Mouse (Mus musculus): Measurements from ENCODE around the gene Tmem132b.

Gene Tmem132b

GRCm38 (mm10) chr5:125772238-125772637 lies 240.7 kb downstream of the Tmem132b start:
- DNase-seq (ENCODE audit: low spot score): no peak

GRCm38 (mm10) chr5:125772756-125773155 lies 241.2 kb downstream of the Tmem132b start:
- DNase-seq (ENCODE audit: low spot score): no peak

GRCm38 (mm10) chr5:125780332-125780731 lies 248.8 kb downstream of the Tmem132b start:
- no peak for DNase-seq (ENCODE audit: low spot score)

GRCm38 (mm10) chr5:125792643-125793042 lies 261.1 kb downstream of the Tmem132b start:
- DNase-seq (ENCODE audit: low spot score): no peak

- DNase-seq (ENCODE audit: low spot score): no peak
Observed at GRCm38 (mm10) chr5:125794318-125794717, 262.7 kb downstream of the Tmem132b start.

- DNase-seq (ENCODE audit: low spot score): no peak
Observed at GRCm38 (mm10) chr5:125799622-125800021, 268.0 kb downstream of the Tmem132b start.

- no peak for DNase-seq (ENCODE audit: low spot score)
Observed at GRCm38 (mm10) chr5:125800025-125800424, 268.5 kb downstream of the Tmem132b start.

- DNase-seq (ENCODE audit: low spot score): no peak
Observed at GRCm38 (mm10) chr5:125802801-125803200, 271.2 kb downstream of the Tmem132b start.

GRCm38 (mm10) chr5:125805327-125805726 lies 273.8 kb downstream of the Tmem132b start:
- no peak for DNase-seq (ENCODE audit: low spot score)

- no peak for DNase-seq (ENCODE audit: low spot score)
Observed at GRCm38 (mm10) chr5:125807861-125808260, 276.3 kb downstream of the Tmem132b start.

- no peak for DNase-seq (ENCODE audit: low spot score)
Observed at GRCm38 (mm10) chr5:125829342-125829741, 297.8 kb downstream of the Tmem132b start.

- no peak for DNase-seq (ENCODE audit: low spot score)
Observed at GRCm38 (mm10) chr5:125835890-125836289, 304.3 kb downstream of the Tmem132b start.

- no peak for DNase-seq (ENCODE audit: low spot score)
Observed at GRCm38 (mm10) chr5:125836761-125837160, 305.2 kb downstream of the Tmem132b start.
